Mouse (Mus musculus) cerebellum, adult 2 months (tissue): Measurements from ENCODE around the gene E2f6. TPM values are rescaled to one million over a fixed set of nuclear protein-coding genes. Genes with fewer than 3 reads are reported as not detected.

Experiments
- DNase-seq, 2 experiments: peaks; one replicate each; pipeline ENCODE4 v3.0.0; 2021
- H3K27ac ChIP-seq: fragments of 200-500 bp; 2 replicates; pipeline ENCODE4 v1.5.1; 2012; ENCODE audit warnings: low read length, control low read depth, inconsistent platforms; ENCODE audit not compliant: insufficient read depth
- H3K27me3 ChIP-seq: fragments of 200-500 bp; 2 replicates; pipeline ENCODE4 v1.6.1; 2012; ENCODE audit warnings: inconsistent platforms, mild to moderate bottlenecking, low read length, moderate library complexity; ENCODE audit not compliant: control insufficient read depth, insufficient read depth
- H3K4me1 ChIP-seq: fragments of 200-500 bp; 2 replicates; pipeline ENCODE4 v1.6.1; 2011; ENCODE audit warnings: low read length; ENCODE audit not compliant: control insufficient read depth, insufficient read depth
- H3K4me3 ChIP-seq: fragments of 200-500 bp; replicated peaks from 2 replicates; pipeline ENCODE3; 2011; ENCODE audit warnings: mild to moderate bottlenecking, low read depth, low read length, control low read depth; ENCODE audit not compliant: insufficient read depth
- CTCF ChIP-seq: fragments of 200-500 bp; IDR thresholded peaks from 2 replicates; pipeline ENCODE4 v1.5.1; 2011; ENCODE audit warnings: low read depth, mild to moderate bottlenecking, control low read depth, low read length, moderate library complexity, borderline replicate concordance; ENCODE audit not compliant: insufficient read depth
- POLR2A ChIP-seq: fragments of 200-500 bp; IDR thresholded peaks from 2 replicates; pipeline ENCODE4 v1.6.1; 2011; ENCODE audit warnings: low read length, control low read depth, borderline replicate concordance; ENCODE audit not compliant: insufficient read depth
- WGBS: fragments of 180-500 bp; shearing (Covaris S2); methylation state at CpG from one replicate; pipeline ENCODE4 v1.1.7; 2018; 5-methylcytosine and 5-hydroxymethylcytosine counted together
- polyA plus RNA-seq: library from polyadenylated mRNA; depleted of rRNA; stranded (reverse); fragments of >200 nt; gene quantifications from 2 replicates; pipeline ENCODE4 v1.2.3, GENCODE M21; 2012

The E2f6 gene
- polyA plus RNA-seq, 1 experiment: 62.2 TPM

GRCm38 (mm10) chr12:16774605-16775004, 36.2 kb upstream of the E2f6 start:
- H3K27ac ChIP-seq: no peak overlapping the region
- no peaks in the 10 kb centered on the region for H3K27me3 ChIP-seq
- no peak overlapping the region for H3K4me3 ChIP-seq
- 99% methylated on average over 4 of the region's 4 CpGs for WGBS
- no peaks in the 10 kb centered on the region for H3K4me1 ChIP-seq
- DNase-seq: no peak
- no peak for TF ChIP-seq CTCF
- TF ChIP-seq POLR2A: no peak

DNA sequence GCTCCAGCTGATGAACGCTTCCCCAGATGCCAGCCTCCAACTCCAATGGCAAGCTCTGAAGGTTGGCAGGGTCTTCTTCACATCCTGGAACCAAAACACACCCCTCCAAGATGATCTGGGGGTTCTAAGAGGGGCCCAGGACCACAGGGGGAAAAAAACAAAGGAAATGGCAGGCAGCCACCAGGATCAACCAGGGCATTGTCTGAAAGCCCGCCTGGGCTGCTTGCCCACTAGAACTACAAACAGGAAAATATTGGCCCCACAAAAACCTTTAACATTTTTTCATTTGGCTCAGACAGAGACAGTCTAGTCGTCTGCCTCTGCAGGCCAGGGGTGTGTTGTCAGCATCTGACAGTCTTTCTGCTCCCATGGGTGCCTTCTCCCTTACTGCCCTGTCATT, 35.4 kb upstream of the E2f6 start:
- H3K4me1 ChIP-seq: no peaks in the 10 kb centered on the region
- WGBS: 29% methylated on average over 3 of the region's 3 CpGs
- TF ChIP-seq POLR2A (no peak), CTCF (no peak)
- H3K27me3 ChIP-seq: no peaks in the 10 kb centered on the region
- H3K4me3 ChIP-seq: no peak overlapping the region
- no peak for DNase-seq
- H3K27ac ChIP-seq: no peak overlapping the region

DNA sequence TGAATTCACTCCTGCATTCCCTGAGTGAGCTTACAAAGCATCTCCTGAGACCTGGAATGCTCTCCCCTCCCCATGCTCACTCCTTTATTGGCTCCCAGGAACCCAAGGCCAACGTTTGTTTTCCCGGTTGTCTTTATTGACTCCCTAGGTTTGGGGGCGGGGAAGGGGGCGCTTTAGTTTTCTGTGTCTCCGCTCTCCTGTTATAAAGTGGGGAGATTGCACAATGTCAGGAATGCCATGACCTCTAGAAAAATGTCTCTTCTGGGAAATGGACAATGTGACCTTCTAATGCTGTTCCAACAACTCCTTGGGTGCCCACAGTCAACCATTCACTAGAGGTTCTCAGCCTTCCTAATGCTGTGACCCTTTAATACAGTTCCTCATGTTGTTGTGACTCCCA, 32.2 kb upstream of the E2f6 start:
- no peak for DNase-seq
- TF ChIP-seq CTCF (no peak), POLR2A (no peak)
- no peak overlapping the region for H3K27ac ChIP-seq
- no peaks in the 10 kb centered on the region for H3K4me1 ChIP-seq
- whole genome bisulfite sequencing: 77% methylated on average over 5 of the region's 5 CpGs
- no peak overlapping the region for H3K4me3 ChIP-seq
- no peaks in the 10 kb centered on the region for H3K27me3 ChIP-seq

- WGBS: 71% methylated on average over 2 of the region's 2 CpGs
- DNase-seq: no peak
- H3K27me3 ChIP-seq: no peaks in the 10 kb centered on the region
Observed at GRCm38 (mm10) chr12:16779165-16779564, 31.6 kb upstream of the E2f6 start.

DNA sequence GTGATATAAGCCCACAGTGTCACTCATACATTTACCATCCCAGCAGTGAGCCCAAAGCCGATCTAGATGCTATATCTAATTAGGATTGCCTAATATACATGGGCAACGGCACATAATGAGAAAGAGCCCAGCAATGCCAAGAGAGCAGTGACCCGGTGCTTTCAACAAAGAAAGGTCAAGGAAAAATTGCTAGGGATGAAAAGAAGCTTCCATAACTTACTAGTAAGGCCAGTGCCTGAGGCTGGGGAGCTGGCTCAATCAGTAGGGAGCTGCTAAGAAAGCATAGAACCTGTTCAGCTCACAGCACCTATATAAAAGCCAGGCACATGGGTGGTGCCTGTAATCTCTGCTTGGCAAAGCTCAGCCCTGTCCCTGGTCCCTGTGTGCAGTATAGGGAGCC, 30.4 kb upstream of the E2f6 start:
- Histone ChIP-seq H3K4me1 (no peaks in the 10 kb centered on the region), H3K27ac (no peak overlapping the region), H3K4me3 (no peak overlapping the region), H3K27me3 (no peaks in the 10 kb centered on the region)
- TF ChIP-seq POLR2A (no peak), CTCF (no peak)
- 47% methylated on average over 3 of the region's 3 CpGs for WGBS
- no peak for DNase-seq

More at GRCm38 (mm10) chr12:16779165-16779564, 31.6 kb upstream of the E2f6 start:
- H3K4me1 ChIP-seq: no peaks in the 10 kb centered on the region
- no peak overlapping the region for H3K27ac ChIP-seq
- no peak overlapping the region for H3K4me3 ChIP-seq
- TF ChIP-seq POLR2A: no peak
- no peak for TF ChIP-seq CTCF

- H3K27ac ChIP-seq: no peak overlapping the region
- TF ChIP-seq CTCF (no peak), POLR2A (no peak)
- DNase-seq: no peak
- H3K27me3 ChIP-seq: no peaks in the 10 kb centered on the region
- H3K4me1 ChIP-seq: no peaks in the 10 kb centered on the region
- WGBS: 62% methylated on average over 14 of the region's 14 CpGs
- H3K4me3 ChIP-seq: no peak overlapping the region
Observed at GRCm38 (mm10) chr12:16781034-16781746, 29.6 kb upstream of the E2f6 start.

- 59% methylated on average over 2 of the region's 2 CpGs for WGBS
- TF ChIP-seq POLR2A: no peak
- TF ChIP-seq CTCF: no peak
- no peaks in the 10 kb centered on the region for H3K27me3 ChIP-seq
- no peaks in the 10 kb centered on the region for H3K4me1 ChIP-seq
- H3K4me3 ChIP-seq: no peak overlapping the region
- H3K27ac ChIP-seq: no peak overlapping the region
- no peak for DNase-seq
Observed at GRCm38 (mm10) chr12:16788600-16788999, 22.2 kb upstream of the E2f6 start.

GRCm38 (mm10) chr12:16789199-16789598, 21.6 kb upstream of the E2f6 start:
- no peak for TF ChIP-seq POLR2A
- no peak for TF ChIP-seq CTCF
- H3K4me3 ChIP-seq: no peak overlapping the region
- 27% methylated on average over 1 of the region's 1 CpGs for WGBS

GRCm38 (mm10) chr12:16789756-16790155, 21.0 kb upstream of the E2f6 start:
- Histone ChIP-seq H3K27ac (no peak overlapping the region), H3K4me1 (no peaks in the 10 kb centered on the region), H3K27me3 (no peaks in the 10 kb centered on the region), H3K4me3 (no peak overlapping the region)
- WGBS: 34% methylated on average over 4 of the region's 4 CpGs
- no peak for TF ChIP-seq CTCF
- no peak for TF ChIP-seq POLR2A
- no peak for DNase-seq

More at GRCm38 (mm10) chr12:16789199-16789598, 21.6 kb upstream of the E2f6 start:
- no peaks in the 10 kb centered on the region for H3K27me3 ChIP-seq
- no peak for DNase-seq
- no peaks in the 10 kb centered on the region for H3K4me1 ChIP-seq
- no peak overlapping the region for H3K27ac ChIP-seq
